Mouse (Mus musculus): ENCODE results near the gene Ift27. TPM values are rescaled to one million over a fixed set of nuclear protein-coding genes. Genes with fewer than 3 reads are reported as not detected.

Gene Ift27
- polyA plus RNA-seq (2012; rRNA removed) = 62.2 and 75.4 TPM in 2 replicates

GRCm38 (mm10) chr15:78173972-78174886 is at the start of gene Ift27:
Gene Ift27 (minus strand): TSS chr15:78174107.
- Histone ChIP-seq H3K27ac (ENCODE audit: control insufficient read depth, insufficient read depth, low read depth, low read length) (peak within 1 kb of the TSS; percentile 67), H3K4me1 (ENCODE audit: control insufficient read depth, insufficient read depth, low read length) (peaks cover 15% of the 10 kb centered on the region), H3K36me3 (ENCODE audit: control insufficient read depth, insufficient read depth, low read length) (no peaks in the 10 kb centered on the region), H3K4me3 (ENCODE audit: control insufficient read depth, low read depth, low read length) (peak within 1 kb of the TSS; percentile 91), H3K27me3 (ENCODE audit: control insufficient read depth, insufficient read depth, low read length) (no peaks in the 10 kb centered on the region)
- TF ChIP-seq CTCF (IDR thresholded peaks at IDR 0.05; ENCODE audit: control insufficient read depth, insufficient read depth, insufficient replicate concordance, low read depth, low read length) = no peak
- peak; percentile 13 for TF ChIP-seq POLR2A (IDR thresholded peaks at IDR 0.05; ENCODE audit: control insufficient read depth, low read depth, low read length)

- H3K36me3 ChIP-seq (ENCODE audit: control insufficient read depth, insufficient read depth, low read length) = no peaks in the 10 kb centered on the region
- no peaks in the 10 kb centered on the region for H3K27me3 ChIP-seq (ENCODE audit: control insufficient read depth, insufficient read depth, low read length)
- no peaks in the 10 kb centered on the region for H3K4me1 ChIP-seq (ENCODE audit: control insufficient read depth, insufficient read depth, low read length)
- no peak overlapping the region for H3K27ac ChIP-seq (ENCODE audit: control insufficient read depth, insufficient read depth, low read depth, low read length)
- no peak for TF ChIP-seq POLR2A (IDR thresholded peaks at IDR 0.05; ENCODE audit: control insufficient read depth, low read depth, low read length)
- TF ChIP-seq CTCF (IDR thresholded peaks at IDR 0.05; ENCODE audit: control insufficient read depth, insufficient read depth, insufficient replicate concordance, low read depth, low read length) = 0 out of 2 replicates have a peak, but pooled peaks have one; percentile 5
- no peak overlapping the region for H3K4me3 ChIP-seq (ENCODE audit: control insufficient read depth, low read depth, low read length)
Measured at GRCm38 (mm10) chr15:78215269-78215668, 41.4 kb upstream of the Ift27 start.

GRCm38 (mm10) chr15:78211367-78211766 is 37.5 kb upstream of the Ift27 start:
- TF ChIP-seq CTCF (IDR thresholded peaks at IDR 0.05; ENCODE audit: control insufficient read depth, insufficient read depth, insufficient replicate concordance, low read depth, low read length) = no peak
- TF ChIP-seq POLR2A (IDR thresholded peaks at IDR 0.05; ENCODE audit: control insufficient read depth, low read depth, low read length) = no peak
- no peak overlapping the region for H3K27ac ChIP-seq (ENCODE audit: control insufficient read depth, insufficient read depth, low read depth, low read length)
- H3K4me1 ChIP-seq (ENCODE audit: control insufficient read depth, insufficient read depth, low read length) = no peaks in the 10 kb centered on the region
- no peaks in the 10 kb centered on the region for H3K36me3 ChIP-seq (ENCODE audit: control insufficient read depth, insufficient read depth, low read length)
- no peak overlapping the region for H3K4me3 ChIP-seq (ENCODE audit: control insufficient read depth, low read depth, low read length)
- no peaks in the 10 kb centered on the region for H3K27me3 ChIP-seq (ENCODE audit: control insufficient read depth, insufficient read depth, low read length)

GRCm38 (mm10) chr15:78210203-78210602 is 36.3 kb upstream of the Ift27 start:
- H3K36me3 ChIP-seq (ENCODE audit: control insufficient read depth, insufficient read depth, low read length) = no peaks in the 10 kb centered on the region
- TF ChIP-seq CTCF (IDR thresholded peaks at IDR 0.05; ENCODE audit: control insufficient read depth, insufficient read depth, insufficient replicate concordance, low read depth, low read length) (no peak), POLR2A (IDR thresholded peaks at IDR 0.05; ENCODE audit: control insufficient read depth, low read depth, low read length) (no peak)
- no peak overlapping the region for H3K4me3 ChIP-seq (ENCODE audit: control insufficient read depth, low read depth, low read length)
- H3K27me3 ChIP-seq (ENCODE audit: control insufficient read depth, insufficient read depth, low read length) = no peaks in the 10 kb centered on the region
- no peak overlapping the region for H3K27ac ChIP-seq (ENCODE audit: control insufficient read depth, insufficient read depth, low read depth, low read length)
- no peaks in the 10 kb centered on the region for H3K4me1 ChIP-seq (ENCODE audit: control insufficient read depth, insufficient read depth, low read length)

- Histone ChIP-seq H3K27ac (ENCODE audit: control insufficient read depth, insufficient read depth, low read depth, low read length) (no peak within 1 kb of the TSS), H3K36me3 (ENCODE audit: control insufficient read depth, insufficient read depth, low read length) (no peaks in the 10 kb centered on the region), H3K4me3 (ENCODE audit: control insufficient read depth, low read depth, low read length) (no peak within 1 kb of the TSS), H3K27me3 (ENCODE audit: control insufficient read depth, insufficient read depth, low read length) (no peaks in the 10 kb centered on the region), H3K4me1 (ENCODE audit: control insufficient read depth, insufficient read depth, low read length) (peaks cover 7% of the 10 kb centered on the region)
- no peak for TF ChIP-seq POLR2A (IDR thresholded peaks at IDR 0.05; ENCODE audit: control insufficient read depth, low read depth, low read length)
- TF ChIP-seq CTCF (IDR thresholded peaks at IDR 0.05; ENCODE audit: control insufficient read depth, insufficient read depth, insufficient replicate concordance, low read depth, low read length) = no peak
Measured at GRCm38 (mm10) chr15:78206312-78206711, 32.4 kb upstream of the Ift27 start, which contains the start of gene Pvalb. Gene Pvalb (minus strand): TSS chr15:78206400.

- Histone ChIP-seq H3K27ac (ENCODE audit: control insufficient read depth, insufficient read depth, low read depth, low read length) (no peak overlapping the region), H3K4me1 (ENCODE audit: control insufficient read depth, insufficient read depth, low read length) (peaks cover 7% of the 10 kb centered on the region), H3K36me3 (ENCODE audit: control insufficient read depth, insufficient read depth, low read length) (no peaks in the 10 kb centered on the region), H3K27me3 (ENCODE audit: control insufficient read depth, insufficient read depth, low read length) (no peaks in the 10 kb centered on the region), H3K4me3 (ENCODE audit: control insufficient read depth, low read depth, low read length) (no peak overlapping the region)
- TF ChIP-seq CTCF (IDR thresholded peaks at IDR 0.05; ENCODE audit: control insufficient read depth, insufficient read depth, insufficient replicate concordance, low read depth, low read length) (peak; percentile 40; the same call in 1 of the 2 replicates), POLR2A (IDR thresholded peaks at IDR 0.05; ENCODE audit: control insufficient read depth, low read depth, low read length) (no peak)
Measured at GRCm38 (mm10) chr15:78205192-78205591, 31.3 kb upstream of the Ift27 start.

GRCm38 (mm10) chr15:78204053-78204847 is 30.3 kb upstream of the Ift27 start:
- Histone ChIP-seq H3K27me3 (ENCODE audit: control insufficient read depth, insufficient read depth, low read length) (no peaks in the 10 kb centered on the region), H3K36me3 (ENCODE audit: control insufficient read depth, insufficient read depth, low read length) (no peaks in the 10 kb centered on the region), H3K4me3 (ENCODE audit: control insufficient read depth, low read depth, low read length) (peak overlapping the region; percentile 34), H3K27ac (ENCODE audit: control insufficient read depth, insufficient read depth, low read depth, low read length) (no peak overlapping the region), H3K4me1 (ENCODE audit: control insufficient read depth, insufficient read depth, low read length) (peaks cover 7% of the 10 kb centered on the region)
- TF ChIP-seq POLR2A (IDR thresholded peaks at IDR 0.05; ENCODE audit: control insufficient read depth, low read depth, low read length) = no peak
- no peak for TF ChIP-seq CTCF (IDR thresholded peaks at IDR 0.05; ENCODE audit: control insufficient read depth, insufficient read depth, insufficient replicate concordance, low read depth, low read length)

All from testis, adult 2 months (tissue).